9 mouse cellular contexts compared by ENCODE assay signal in genomic region chr19:58829575-58829974, GRCm38 (mm10). TPM values are rescaled to one million over a fixed set of nuclear protein-coding genes. Genes with fewer than 3 reads are reported as not detected.
DNase-seq lines count a peak whose midpoint lies in the region; ATAC-seq lines count a peak whose summit lies in the region.
"Had no signal": no experiment of that assay in that cellular context is flagged by ENCODE, and none has a peak within 500 bp of the region (broad histone marks: within the 10 kb centered on the region; RNA-seq: fewer than 3 reads in every experiment).

No protein-coding gene starts in this region.

- H3K9ac ChIP-seq in hindbrain, embryonic 13.5 days: no peak overlapping the region

- H3K27me3 ChIP-seq in hindbrain, embryonic 13.5 days: no peaks in the 10 kb centered on the region
- no peaks in the 10 kb centered on the region; the same call in 1 of the 2 replicates for H3K27me3 ChIP-seq in hindbrain, embryonic 10.5 days (ENCODE audit: insufficient read depth, poor library complexity, severe bottlenecking)

- WGBS in hindbrain, embryonic 13.5 days: 56% methylated on average over 5 of the region's 5 CpGs
- 80% methylated on average over 5 of the region's 5 CpGs for WGBS in hindbrain, embryonic 10.5 days

- no peak overlapping the region for H3K4me2 ChIP-seq in hindbrain, embryonic 13.5 days

- H3K4me1 ChIP-seq in hindbrain, embryonic 13.5 days (replicated peaks): peaks cover 51% of the 10 kb centered on the region
- peaks cover 51% of the 10 kb centered on the region for H3K4me1 ChIP-seq in hindbrain, embryonic 10.5 days (replicated peaks)

- DNase-seq in hindbrain, embryonic 10.5 days (ENCODE audit: low spot score): no peak
- DNase-seq in cerebellum, postnatal 10 days: peak; percentile 96 to 98
- DNase-seq in layer of hippocampus, adult 9-10 months (ENCODE audit: low spot score): peak; percentile 67
- DNase-seq in retina, postnatal 7 days (ENCODE audit: low read depth, low spot score): peak; percentile 48
- DNase-seq in thymus, postnatal 0 days (ENCODE audit: low spot score): no peak
- DNase-seq in adrenal gland, adult (ENCODE audit: inconsistent age in 2 of 2, low spot score in 1 of 2): no peak
- DNase-seq in urinary bladder, adult 18-20 months (ENCODE audit: low spot score in 2 of 2): no peak

- ATAC-seq in hindbrain, embryonic 13.5 days (ENCODE audit: low FRiP score): no peak

- H3K36me3 ChIP-seq in hindbrain, embryonic 13.5 days: peaks cover 15% of the 10 kb centered on the region
- peaks cover 9% of the 10 kb centered on the region; the same call in 1 of the 2 replicates for H3K36me3 ChIP-seq in hindbrain, embryonic 10.5 days

- no peaks in the 10 kb centered on the region for H3K9me3 ChIP-seq in hindbrain, embryonic 13.5 days
- H3K9me3 ChIP-seq in hindbrain, embryonic 10.5 days: no peaks in the 10 kb centered on the region

- no peak overlapping the region for H3K4me3 ChIP-seq in hindbrain, embryonic 13.5 days
- H3K4me3 ChIP-seq in hindbrain, embryonic 10.5 days: no peak overlapping the region

- peak overlapping the region; percentile 63 for H3K27ac ChIP-seq in hindbrain, embryonic 13.5 days
- H3K27ac ChIP-seq in hindbrain, embryonic 10.5 days: no peak overlapping the region; the same call in none of the 2 replicates
- H3K27ac ChIP-seq: macrophage had no signal

RNA-seq across cellular contexts. Expression of gene 1700019N19Rik, which starts 35.3 kb away (rescaled TPM):
- polyA plus RNA-seq in hindbrain, embryonic 13.5 days (2015; fragmentation: Nextera tagmentation; extraction: Ambion mirVana): not detected in 2 replicates
- polyA plus RNA-seq in hindbrain, embryonic 10.5 days (2016; fragmentation: Nextera tagmentation; extraction: Ambion mirVana): 0.16 TPM in 1 of 2 replicates, not detected in the other
- not detected in 2 replicates for polyA plus RNA-seq in thymus, postnatal 0 days (2015; fragmentation: Nextera tagmentation; extraction: Ambion mirVana)
- polyA plus RNA-seq: macrophage had no signal

Comparison
In these comparisons a context has a peak if more than half of its experiments do, and no peak if none do; other contexts are left out.
1. DNase-seq: peak in cerebellum, postnatal 10 days (2 of 2), layer of hippocampus, adult 9-10 months (single experiment) and retina, postnatal 7 days (single experiment); none in hindbrain, embryonic 10.5 days (single experiment), thymus, postnatal 0 days (single experiment), adrenal gland, adult (0 of 2) and urinary bladder, adult 18-20 months (0 of 2).